Mouse (Mus musculus) gastrocnemius, adult 18-20 months (tissue): ENCODE results near the gene Rpain. TPM values are rescaled to one million over a fixed set of nuclear protein-coding genes. Genes with fewer than 3 reads are reported as not detected.

Source experiments
- DNase-seq: peaks from one replicate; pipeline ENCODE4 v3.0.0; 2021; ENCODE audit warnings: low spot score
- total RNA-seq, 2 experiments: library from RNA; stranded (reverse); gene quantifications; 2 replicates each; pipeline ENCODE4 v1.2.3; 2021

Rpain gene
- total RNA-seq, 2 experiments from 2014 or later, result 13.6 TPM

GRCm38 (mm10) chr11:70982557-70983228, 12.7 kb downstream of the Rpain start, which contains the start of gene C1qbp:
Gene C1qbp (minus strand): TSS chr11:70983026.
- DNase-seq, result peak; percentile 94

GRCm38 (mm10) chr11:71001167-71001566, 31.2 kb downstream of the Rpain start:
- no peak for DNase-seq

- DNase-seq, result no peak
Measured at GRCm38 (mm10) chr11:71003611-71004315, 33.8 kb downstream of the Rpain start.

DNA sequence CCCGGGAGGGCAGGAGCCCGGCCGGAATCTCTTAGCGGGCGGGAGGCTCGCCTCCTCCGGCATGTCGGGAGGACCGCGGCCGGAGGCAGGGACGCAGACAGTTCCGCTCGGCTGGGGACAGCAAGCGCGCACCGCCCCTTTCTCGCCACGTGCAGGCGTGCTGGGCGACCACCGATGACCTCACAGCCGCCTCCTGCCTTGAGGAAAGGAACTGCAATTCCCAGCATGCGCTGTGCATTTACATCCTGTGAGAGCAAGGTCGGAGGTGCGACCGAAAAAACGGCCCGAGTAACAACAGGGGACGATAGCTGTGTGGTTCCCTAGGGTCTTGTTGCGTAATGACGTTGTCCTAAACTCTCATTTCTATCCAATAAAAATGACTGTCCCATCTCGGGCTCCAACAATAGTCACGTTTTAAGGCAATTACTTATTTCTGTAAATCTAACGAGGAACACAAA, 34.3 kb downstream of the Rpain start, which contains the start of gene Dhx33:
Gene Dhx33, minus strand, starts transcription at position 122 of the 458 bp plus-strand sequence.
- peak; percentile 97 for DNase-seq

GRCm38 (mm10) chr11:71005046-71005445, 35.0 kb downstream of the Rpain start:
- DNase-seq, result no peak

- no peak for DNase-seq
Measured at GRCm38 (mm10) chr11:71007026-71007425, 37.0 kb downstream of the Rpain start.

DNA sequence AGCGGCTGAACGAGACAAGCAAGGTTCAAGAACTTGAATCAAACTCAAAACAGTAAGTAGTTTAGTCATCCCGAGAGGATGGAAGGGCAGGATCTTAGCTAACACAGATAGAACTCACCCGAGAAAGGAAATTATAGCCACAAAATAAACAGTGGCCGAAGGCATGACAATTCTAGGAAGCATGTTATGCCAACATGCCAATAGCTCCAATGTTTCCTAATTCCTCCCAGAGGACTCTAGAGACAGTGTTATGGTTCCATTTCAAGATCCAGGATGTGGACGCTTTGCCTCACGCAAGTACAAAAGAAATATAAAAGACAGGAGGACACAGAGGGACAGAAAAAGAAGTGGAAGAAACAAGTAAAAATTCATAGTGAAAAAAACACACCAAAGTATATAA, 37.8 kb downstream of the Rpain start:
- DNase-seq, result no peak

- peak; percentile 62 for DNase-seq
Measured at GRCm38 (mm10) chr11:71008321-71008720, 38.3 kb downstream of the Rpain start.

DNA sequence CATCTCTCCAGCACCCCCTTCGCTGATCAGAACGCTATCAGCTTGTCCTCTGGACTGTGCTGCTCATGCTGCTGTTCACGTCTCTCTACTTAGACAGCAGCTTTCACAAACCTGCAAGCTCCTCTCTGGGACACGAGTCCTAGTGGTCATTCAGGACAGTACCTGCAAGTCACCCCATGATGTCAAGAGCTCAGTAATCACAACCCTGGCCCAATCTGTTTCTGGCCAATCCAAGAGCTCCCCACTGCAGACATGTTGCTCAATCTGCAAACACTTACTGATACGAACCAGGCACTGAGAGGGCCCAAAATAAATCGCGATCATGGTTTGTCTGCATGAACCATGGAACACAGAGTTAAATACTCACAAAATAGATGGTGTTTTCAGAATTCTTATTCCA, 42.7 kb downstream of the Rpain start:
- no peak for DNase-seq

DNA sequence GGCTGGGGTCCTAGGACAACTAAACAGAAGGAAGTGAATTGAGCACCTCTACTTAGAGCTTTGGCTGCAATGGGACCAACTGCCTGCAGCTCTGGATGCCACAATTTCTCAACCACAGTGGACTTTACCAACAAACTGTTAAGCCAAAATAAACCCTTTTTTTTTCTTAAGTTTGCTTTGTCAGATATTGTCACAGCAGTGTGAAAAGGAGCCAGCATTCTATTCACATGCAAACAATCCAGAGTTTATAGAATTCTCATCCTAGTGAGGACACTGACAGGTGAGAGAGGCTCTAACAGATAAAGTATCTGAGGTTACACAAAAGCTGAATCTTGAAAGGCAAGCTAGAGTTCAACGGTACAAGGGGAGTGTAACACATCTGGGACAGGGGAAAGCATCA, 47.0 kb downstream of the Rpain start:
- no peak for DNase-seq

- DNase-seq, result no peak
Measured at GRCm38 (mm10) chr11:71018416-71019200, 48.6 kb downstream of the Rpain start.

DNA sequence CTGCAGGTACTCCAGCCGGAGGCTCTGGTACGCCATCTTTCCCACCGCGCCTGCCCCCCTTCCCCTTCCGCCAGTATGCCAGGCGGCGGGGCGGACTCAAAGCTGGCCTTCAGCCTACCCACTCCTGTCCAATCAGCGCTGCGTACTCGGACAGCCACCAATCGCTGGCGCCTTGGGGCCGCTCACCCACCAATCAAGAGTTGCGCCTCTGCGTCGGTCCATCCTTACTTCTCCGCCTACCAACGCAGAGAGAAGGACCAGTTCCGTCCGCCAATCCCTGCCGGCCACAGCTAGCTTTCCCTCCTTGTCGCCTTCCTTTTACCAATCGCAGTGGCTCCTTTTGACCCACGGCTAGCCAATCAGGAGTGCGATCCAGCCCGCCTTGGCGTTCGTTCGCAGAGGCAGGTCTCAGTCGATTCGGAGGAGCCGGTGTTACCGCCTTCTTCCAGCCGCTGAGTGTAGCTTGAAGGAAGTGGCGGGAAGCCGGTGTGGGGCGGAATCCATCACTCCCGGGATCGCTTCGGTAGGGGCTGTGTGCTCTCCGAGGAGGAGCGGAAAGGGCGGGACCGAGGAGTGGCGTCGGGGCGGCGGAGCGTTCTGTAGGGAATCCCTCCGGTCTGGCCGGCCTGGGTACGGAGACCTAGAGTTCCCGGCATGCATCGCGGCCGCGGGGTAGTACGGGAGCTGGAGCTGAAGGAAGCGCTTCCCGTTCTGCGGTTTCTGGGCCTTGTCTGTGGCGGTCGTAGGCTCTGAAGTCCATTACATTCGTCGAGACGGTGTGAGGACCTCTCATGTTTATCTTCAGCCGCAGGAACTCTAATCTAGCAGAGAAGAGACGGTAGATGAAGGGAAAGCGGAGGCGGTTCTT, 49.4 kb downstream of the Rpain start, which contains the start of the genes Mis12 and Derl2:
Gene Mis12, plus strand, starts transcription at position 411 of the 868 bp plus-strand sequence.
Gene Derl2, minus strand, starts transcription at position 641 of the 868 bp plus-strand sequence.
- DNase-seq, result peak; percentile 99

Other genes starting within 250 kb of the Rpain start
- 10 to 100 TPM; 12.0 to 13.0 TPM for gene Zfp3, start 206.0 kb upstream of the Rpain start, total RNA-seq
- not detected for gene Scimp, start 157.6 kb upstream of the Rpain start, total RNA-seq
- 10 to 100 TPM; 36.6 to 39.7 TPM for gene Rabep1, start 125.4 kb upstream of the Rpain start, total RNA-seq
- 10 to 100 TPM; 31.7 to 33.8 TPM for gene Nup88, start 240 bp upstream of the Rpain start, total RNA-seq
- 100 to 1,000 TPM; 120 TPM for gene C1qbp, start 12.8 kb downstream of the Rpain start, total RNA-seq
- 1 to 10 TPM; 6.1 to 7.6 TPM for gene Dhx33, start 34.2 kb downstream of the Rpain start, total RNA-seq
- gene Mis12, start 49.4 kb downstream of the Rpain start, total RNA-seq, result 1 to 10 TPM; 5.0 to 6.7 TPM
- gene Derl2, start 49.6 kb downstream of the Rpain start, total RNA-seq, result 10 to 100 TPM; 14.2 TPM
- gene 6330403K07Rik, start 63.3 kb downstream of the Rpain start, total RNA-seq, result under 1 TPM in 1 of 2 experiments, not detected in 1; 0.16 TPM
- gene Nlrp1a, start 174.5 kb downstream of the Rpain start, total RNA-seq, result under 1 TPM; 0.12 to 0.23 TPM